Mouse (Mus musculus): ENCODE measurements around the gene Kcnk13. TPM values are rescaled to one million over a fixed set of nuclear protein-coding genes. Genes with fewer than 3 reads are reported as not detected.

Gene Kcnk13
- 1.3 and 1.6 TPM in 2 replicates for polyA plus RNA-seq (2012; rRNA removed; ENCODE audit: low replicate concordance)

GRCm38 (mm10) chr12:99964301-99965202, at the start of gene Kcnk13:
Gene Kcnk13 (plus strand): TSS chr12:99964499.

DNA sequence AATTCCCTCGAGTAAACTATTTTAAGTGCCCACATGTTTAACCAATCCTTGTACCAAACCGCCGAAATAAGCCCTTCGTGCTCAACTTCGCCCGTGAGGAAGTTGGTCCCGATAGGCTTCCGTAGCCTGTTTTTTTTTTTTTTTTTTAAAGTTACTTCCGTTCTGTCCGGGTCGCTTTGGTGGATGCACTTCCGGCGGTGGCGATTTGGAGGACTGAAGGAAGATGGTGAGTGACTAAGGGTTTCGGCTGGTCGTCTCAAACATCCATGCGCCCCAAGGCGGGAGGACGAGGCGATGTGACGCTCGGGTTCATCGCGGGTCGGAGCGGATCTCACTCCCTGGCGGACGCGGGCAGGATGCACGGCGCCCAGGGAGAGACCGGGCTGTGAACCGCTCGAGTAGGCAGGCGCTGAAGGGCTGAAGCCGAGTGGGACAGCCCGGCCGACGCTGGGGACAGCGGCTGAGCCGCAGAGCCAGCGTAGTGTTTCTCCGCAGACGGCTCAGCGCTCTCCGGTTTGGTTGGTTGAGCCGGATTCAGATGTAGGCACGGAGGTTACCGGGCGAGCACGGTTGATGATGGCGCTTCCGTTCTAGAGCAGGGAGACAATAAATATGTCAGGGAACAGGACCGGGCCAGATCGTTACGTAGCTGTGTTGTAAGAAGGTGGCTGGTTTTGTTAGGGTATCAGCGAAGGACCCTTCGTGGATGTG, 145.8 kb downstream of the Kcnk13 start, which contains the start of gene Psmc1:
Gene Psmc1, plus strand, starts transcription at position 169 of the 711 bp plus-strand sequence.

Other genes with a start within 250 kb of the Kcnk13 start
- gene Efcab11, start 80.1 kb upstream of the Kcnk13 start, polyA plus RNA-seq (2012; rRNA removed; ENCODE audit: low replicate concordance) = 0.13 and 0.25 TPM in 2 replicates
- 9.1 and 10.5 TPM in 2 replicates for gene Tdp1, start 80.0 kb upstream of the Kcnk13 start, polyA plus RNA-seq (2012; rRNA removed; ENCODE audit: low replicate concordance)
- 19.7 and 38.4 TPM in 2 replicates for gene Psmc1, start 145.7 kb downstream of the Kcnk13 start, polyA plus RNA-seq (2012; rRNA removed; ENCODE audit: low replicate concordance)
- 6.7 and 7.3 TPM in 2 replicates for gene Nrde2, start 195.2 kb downstream of the Kcnk13 start, polyA plus RNA-seq (2012; rRNA removed; ENCODE audit: low replicate concordance)
- gene Calm1, start 234.9 kb downstream of the Kcnk13 start, polyA plus RNA-seq (2012; rRNA removed; ENCODE audit: low replicate concordance) = 381 and 587 TPM in 2 replicates

All from mammary gland, adult 2 months (tissue).